Mouse (Mus musculus): ENCODE measurements around the gene Kng1. TPM values are rescaled to one million over a fixed set of nuclear protein-coding genes. Genes with fewer than 3 reads are reported as not detected.

Gene Kng1
- not detected for polyA plus RNA-seq (2015; fragmentation: Illumina TruSeq; extraction: RNeasy Lipid Tissue Mini Kit (QIAGEN cat#74804); ENCODE audit: insufficient read depth, low read depth, low replicate concordance)

GRCm38 (mm10) chr16:23057668-23058447, at the start of gene Kng1:
Gene Kng1, plus strand, starts transcription at chr16:23057865.

GRCm38 (mm10) chr16:23028966-23029600, 28.6 kb upstream of the Kng1 start, which contains the start of gene Kng2:
Gene Kng2, minus strand, starts transcription at chr16:23029482.

GRCm38 (mm10) chr16:23107231-23107942, 49.7 kb downstream of the Kng1 start, which contains the start of gene Eif4a2:
Gene Eif4a2, plus strand, starts transcription at chr16:23107444.

GRCm38 (mm10) chr16:23127673-23128375, 70.2 kb downstream of the Kng1 start, which contains the start of gene Rfc4:
Gene Rfc4, minus strand, starts transcription at chr16:23127737.

Other genes starting within 250 kb of the Kng1 start
- gene Crygs, start 246.3 kb upstream of the Kng1 start, polyA plus RNA-seq (2015; fragmentation: Illumina TruSeq; extraction: RNeasy Lipid Tissue Mini Kit (QIAGEN cat#74804); ENCODE audit: insufficient read depth, low read depth, low replicate concordance), result not detected
- 9.3 TPM for gene Tbccd1, start 200.2 kb upstream of the Kng1 start, polyA plus RNA-seq (2015; fragmentation: Illumina TruSeq; extraction: RNeasy Lipid Tissue Mini Kit (QIAGEN cat#74804); ENCODE audit: insufficient read depth, low read depth, low replicate concordance)
- gene Dnajb11, start 200.0 kb upstream of the Kng1 start, polyA plus RNA-seq (2015; fragmentation: Illumina TruSeq; extraction: RNeasy Lipid Tissue Mini Kit (QIAGEN cat#74804); ENCODE audit: insufficient read depth, low read depth, low replicate concordance), result 63.1 TPM
- gene Ahsg, start 166.6 kb upstream of the Kng1 start, polyA plus RNA-seq (2015; fragmentation: Illumina TruSeq; extraction: RNeasy Lipid Tissue Mini Kit (QIAGEN cat#74804); ENCODE audit: insufficient read depth, low read depth, low replicate concordance), result not detected
- not detected for gene Fetub, start 139.5 kb upstream of the Kng1 start, polyA plus RNA-seq (2015; fragmentation: Illumina TruSeq; extraction: RNeasy Lipid Tissue Mini Kit (QIAGEN cat#74804); ENCODE audit: insufficient read depth, low read depth, low replicate concordance)
- gene Hrg, start 106.8 kb upstream of the Kng1 start, polyA plus RNA-seq (2015; fragmentation: Illumina TruSeq; extraction: RNeasy Lipid Tissue Mini Kit (QIAGEN cat#74804); ENCODE audit: insufficient read depth, low read depth, low replicate concordance), result not detected
- gene Kng2, start 28.4 kb upstream of the Kng1 start, polyA plus RNA-seq (2015; fragmentation: Illumina TruSeq; extraction: RNeasy Lipid Tissue Mini Kit (QIAGEN cat#74804); ENCODE audit: insufficient read depth, low read depth, low replicate concordance), result 1.1 TPM
- gene Eif4a2, start 49.6 kb downstream of the Kng1 start, polyA plus RNA-seq (2015; fragmentation: Illumina TruSeq; extraction: RNeasy Lipid Tissue Mini Kit (QIAGEN cat#74804); ENCODE audit: insufficient read depth, low read depth, low replicate concordance), result 172 TPM
- 1.1 TPM for gene Rfc4, start 69.9 kb downstream of the Kng1 start, polyA plus RNA-seq (2015; fragmentation: Illumina TruSeq; extraction: RNeasy Lipid Tissue Mini Kit (QIAGEN cat#74804); ENCODE audit: insufficient read depth, low read depth, low replicate concordance)
- gene Adipoq, start 88.7 kb downstream of the Kng1 start, polyA plus RNA-seq (2015; fragmentation: Illumina TruSeq; extraction: RNeasy Lipid Tissue Mini Kit (QIAGEN cat#74804); ENCODE audit: insufficient read depth, low read depth, low replicate concordance), result 26.9 TPM
- 4.4 TPM for gene St6gal1, start 166.9 kb downstream of the Kng1 start, polyA plus RNA-seq (2015; fragmentation: Illumina TruSeq; extraction: RNeasy Lipid Tissue Mini Kit (QIAGEN cat#74804); ENCODE audit: insufficient read depth, low read depth, low replicate concordance)

Data from pancreas, adult 10 weeks (tissue).